Mouse (Mus musculus) hindbrain, embryonic 11.5 days (tissue): ENCODE data around the gene Mat2a. TPM values are rescaled to one million over a fixed set of nuclear protein-coding genes. Genes with fewer than 3 reads are reported as not detected.

Source experiments
- ATAC-seq: fragments of 200-750 bp; cut with Nextera tagmentation; 2 replicates; pipeline ENCODE4 v1.8.0; 2017; ENCODE audit warnings: mild to moderate bottlenecking, moderate TSS enrichment, moderate library complexity; ENCODE audit not compliant: low FRiP score
- DNase-seq: peaks from one replicate; pipeline ENCODE4 v3.0.0-alpha.2; 2015; ENCODE audit warnings: low spot score
- H3K27ac ChIP-seq: fragments of 300-500 bp; sonication (generic); 2 replicates; pipeline ENCODE4 v1.5.1; 2014; ENCODE audit warnings: mild to moderate bottlenecking, low read depth, low read length
- H3K27me3 ChIP-seq: fragments of 300-500 bp; sonication (generic); 2 replicates; pipeline ENCODE4 v1.6.1; 2014; ENCODE audit warnings: mild to moderate bottlenecking, low read length, moderate library complexity, mixed read lengths; ENCODE audit not compliant: control insufficient read depth, insufficient read depth
- H3K36me3 ChIP-seq: fragments of 300-500 bp; sonication (generic); 2 replicates; pipeline ENCODE4 v1.6.1; 2014; ENCODE audit warnings: mild to moderate bottlenecking, low read length, moderate library complexity, mixed read lengths; ENCODE audit not compliant: control insufficient read depth, insufficient read depth
- H3K4me1 ChIP-seq: fragments of 300-500 bp; sonication (generic); replicated peaks from 2 replicates; pipeline ENCODE4 v1.6.1; 2014; ENCODE audit warnings: low read length, mixed read lengths; ENCODE audit not compliant: control insufficient read depth, insufficient read depth
- H3K4me2 ChIP-seq: fragments of 300-500 bp; sonication (generic); replicated peaks from 2 replicates; pipeline ENCODE4 v1.6.1; 2014; ENCODE audit warnings: mild to moderate bottlenecking, low read depth, low read length
- H3K4me3 ChIP-seq: fragments of 300-500 bp; sonication (generic); 2 replicates; pipeline ENCODE4 v1.5.1; 2014; ENCODE audit warnings: low read depth, low read length
- H3K9ac ChIP-seq: fragments of 300-500 bp; sonication (generic); 2 replicates; pipeline ENCODE4 v1.6.1; 2014; ENCODE audit warnings: low read depth, low read length
- H3K9me3 ChIP-seq: fragments of 300-500 bp; sonication (generic); 2 replicates; pipeline ENCODE4 v1.6.1; 2016; ENCODE audit warnings: low read length; ENCODE audit not compliant: control insufficient read depth
- WGBS: fragments of 180-500 bp; shearing (Covaris S2); extraction: QIAGEN DNeasy Blood & Tissue Kit; methylation state at CpG from one replicate; pipeline ENCODE4 v1.1.7; 2014; 5-methylcytosine and 5-hydroxymethylcytosine counted together
- polyA plus RNA-seq: library from polyadenylated mRNA; unstranded; fragments of >200 nt; fragmentation: Nextera tagmentation; extraction: Ambion mirVana; gene quantifications from 2 replicates; pipeline ENCODE4 v1.2.1, GENCODE M21; 2014

The Mat2a gene
- polyA plus RNA-seq, 1 experiment from 2014 or later, result 409 TPM

DNA sequence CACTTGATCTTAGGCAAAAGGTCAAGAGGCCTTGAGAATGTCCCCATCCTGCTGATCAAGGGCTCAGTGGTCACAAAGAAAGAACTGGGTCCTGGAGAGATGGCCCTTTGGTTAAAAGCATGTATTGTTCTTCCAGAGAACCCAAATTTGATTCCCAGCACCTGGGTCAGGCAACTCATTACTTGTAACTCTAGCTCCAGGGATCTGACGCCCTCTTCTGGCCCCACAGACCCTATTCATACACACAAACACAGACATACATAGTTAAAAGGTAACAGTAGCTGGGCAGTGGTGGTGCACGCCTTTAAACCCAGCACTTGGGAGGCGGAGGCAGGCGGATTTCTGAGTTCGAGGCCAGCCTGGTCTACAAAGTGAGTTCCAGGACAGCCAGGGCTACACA lies 47.0 kb downstream of the Mat2a start:
- Histone ChIP-seq H3K9me3 (no peaks in the 10 kb centered on the region), H3K4me1 (peaks cover 3% of the 10 kb centered on the region; the same call in 1 of the 2 replicates), H3K4me3 (no peak overlapping the region), H3K4me2 (no peak overlapping the region), H3K9ac (no peak overlapping the region), H3K27me3 (peaks cover 7% of the 10 kb centered on the region; the same call in 1 of the 2 replicates), H3K27ac (no peak overlapping the region), H3K36me3 (no peaks in the 10 kb centered on the region)
- 88% methylated on average over 5 of the region's 5 CpGs for WGBS
- ATAC-seq (no peak), DNase-seq (no peak)

DNA sequence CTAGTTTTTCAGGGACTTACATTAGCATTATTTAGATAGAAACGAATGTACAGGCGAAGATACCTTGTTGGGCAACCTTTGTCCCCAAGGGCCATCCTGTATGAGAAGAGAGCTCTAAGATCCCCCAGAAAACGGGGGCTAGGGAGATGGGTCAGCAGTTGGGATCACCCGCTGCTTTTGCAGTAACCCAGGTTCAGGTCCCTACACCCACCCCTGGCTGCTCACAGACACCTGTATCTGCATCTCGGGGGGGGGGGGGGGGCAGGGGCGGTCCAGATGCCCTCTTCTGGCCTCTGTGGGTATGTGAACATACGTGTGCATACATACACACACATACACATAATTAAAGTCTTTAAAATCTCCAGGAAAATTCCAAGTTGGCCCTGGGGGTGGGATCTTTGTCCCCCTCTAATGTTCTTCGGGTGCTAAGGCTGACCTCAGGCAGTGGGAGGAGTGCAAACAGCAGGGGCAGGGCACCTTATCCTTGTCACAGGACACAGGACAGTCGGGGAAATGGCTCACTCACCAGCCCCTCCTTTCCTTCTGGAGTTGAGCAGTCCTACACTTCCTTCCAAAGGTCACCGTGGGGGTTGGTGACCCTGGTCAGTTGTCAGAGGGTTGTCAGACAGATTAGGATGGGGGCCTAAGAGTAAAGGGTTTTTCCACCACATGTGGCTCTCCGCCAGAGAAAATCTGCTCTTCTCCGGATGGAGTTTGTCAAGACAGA lies 48.4 kb downstream of the Mat2a start:
- no peaks in the 10 kb centered on the region for H3K36me3 ChIP-seq
- peak overlapping the region; percentile 34 for H3K4me3 ChIP-seq
- H3K9me3 ChIP-seq, result no peaks in the 10 kb centered on the region
- no peak overlapping the region for H3K27ac ChIP-seq
- ATAC-seq, result no peak; the same call in 1 of the 2 replicates
- H3K4me2 ChIP-seq, result peak overlapping the region; percentile 49
- H3K9ac ChIP-seq, result peak overlapping the region; percentile 65; the same call in 1 of the 2 replicates
- peaks cover 3% of the 10 kb centered on the region; the same call in 1 of the 2 replicates for H3K4me1 ChIP-seq
- H3K27me3 ChIP-seq, result peaks cover 7% of the 10 kb centered on the region; the same call in 1 of the 2 replicates
- peak; percentile 21 for DNase-seq
- WGBS, result 16% methylated on average over 12 of the region's 12 CpGs

DNA sequence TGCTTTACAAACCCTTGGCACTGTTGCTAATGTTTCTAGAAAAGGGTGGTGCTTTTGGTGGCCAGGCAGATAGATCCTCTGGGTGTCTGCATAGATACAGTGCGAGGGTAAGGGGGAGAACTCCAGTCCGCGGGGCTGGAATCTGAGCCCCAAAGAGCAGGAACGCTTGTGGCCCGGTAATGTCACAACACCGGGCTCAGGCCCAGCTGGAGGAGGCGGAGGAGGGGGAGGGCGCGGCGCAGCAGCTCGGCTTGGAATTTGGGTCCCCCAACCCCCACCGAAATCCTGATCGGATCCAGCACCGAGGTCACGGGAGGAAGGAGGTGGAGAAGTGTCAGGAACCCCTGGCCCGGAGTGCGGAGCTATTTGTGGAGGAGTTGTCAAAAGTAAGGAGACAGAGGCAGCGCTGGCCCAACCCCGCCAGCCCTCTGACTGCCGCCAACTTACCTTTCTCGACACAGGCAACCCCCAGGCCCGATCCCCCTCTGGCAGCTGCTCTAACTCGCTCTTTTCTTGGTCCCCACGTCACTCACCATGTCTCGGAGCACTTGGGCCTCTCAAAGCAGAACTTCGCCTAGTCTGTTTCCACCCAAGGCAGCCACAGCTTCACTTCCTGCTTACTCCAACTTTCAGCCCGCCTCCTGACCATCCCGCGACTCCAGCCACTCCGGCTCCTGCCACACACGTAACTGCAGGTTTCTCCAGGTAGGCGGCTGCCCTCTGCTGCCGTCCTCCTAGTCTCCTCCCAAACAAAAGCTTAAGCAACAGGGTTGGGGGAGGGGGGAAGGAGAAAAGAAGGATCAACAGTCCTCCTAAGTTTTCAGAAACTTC lies 49.2 kb downstream of the Mat2a start, which contains the start of gene Vamp8:
TSS of gene Vamp8 (minus strand) at position 763 of the 831 bp plus-strand sequence.
- no peaks in the 10 kb centered on the region for H3K36me3 ChIP-seq
- H3K27me3 ChIP-seq, result peaks cover 7% of the 10 kb centered on the region; the same call in 1 of the 2 replicates
- DNase-seq (peak; percentile 58), ATAC-seq (peak; percentile 22; the same call in 1 of the 2 replicates)
- H3K9ac ChIP-seq, result peak within 1 kb of the TSS; percentile 65
- no peak within 1 kb of the TSS for H3K27ac ChIP-seq
- H3K4me1 ChIP-seq, result peaks cover 3% of the 10 kb centered on the region; the same call in 1 of the 2 replicates
- H3K4me2 ChIP-seq, result peak within 1 kb of the TSS; percentile 49
- H3K4me3 ChIP-seq, result peak within 1 kb of the TSS; percentile 34
- WGBS, result 2% methylated on average over 33 of the region's 33 CpGs
- no peaks in the 10 kb centered on the region for H3K9me3 ChIP-seq

DNA sequence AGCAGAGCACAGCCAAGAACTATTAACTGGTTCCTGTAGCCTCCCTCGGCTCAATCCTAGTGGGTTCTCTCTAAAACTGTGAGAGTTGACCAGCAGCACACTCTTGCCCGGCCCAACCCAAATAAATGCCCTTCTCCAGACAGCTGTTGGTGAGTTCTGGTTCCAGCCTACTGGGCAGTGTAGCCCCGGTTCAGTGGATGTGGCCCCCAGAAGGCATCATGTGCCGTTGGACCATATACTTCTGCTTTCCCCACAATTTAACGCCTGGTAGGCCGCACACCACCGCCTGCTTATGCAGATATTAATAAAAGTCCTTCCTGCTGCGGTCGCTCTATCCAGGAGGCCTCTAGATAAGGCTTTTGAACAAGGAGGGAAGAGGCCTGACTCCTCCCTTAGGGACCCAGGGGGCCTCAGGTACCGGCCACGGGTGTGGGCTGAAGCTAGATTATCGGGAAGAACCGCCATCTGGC lies 49.9 kb downstream of the Mat2a start:
- Histone ChIP-seq H3K4me3 (peak overlapping the region; percentile 34; the same call in 1 of the 2 replicates), H3K27ac (no peak overlapping the region), H3K27me3 (peaks cover 7% of the 10 kb centered on the region; the same call in 1 of the 2 replicates), H3K9ac (no peak overlapping the region; the same call in 1 of the 2 replicates), H3K36me3 (no peaks in the 10 kb centered on the region), H3K4me2 (peak overlapping the region; percentile 49), H3K4me1 (peaks cover 3% of the 10 kb centered on the region; the same call in 1 of the 2 replicates), H3K9me3 (no peaks in the 10 kb centered on the region)
- peak; percentile 14; the same call in 1 of the 2 replicates for ATAC-seq
- WGBS, result 35% methylated on average over 13 of the region's 13 CpGs
- DNase-seq, result no peak

DNA sequence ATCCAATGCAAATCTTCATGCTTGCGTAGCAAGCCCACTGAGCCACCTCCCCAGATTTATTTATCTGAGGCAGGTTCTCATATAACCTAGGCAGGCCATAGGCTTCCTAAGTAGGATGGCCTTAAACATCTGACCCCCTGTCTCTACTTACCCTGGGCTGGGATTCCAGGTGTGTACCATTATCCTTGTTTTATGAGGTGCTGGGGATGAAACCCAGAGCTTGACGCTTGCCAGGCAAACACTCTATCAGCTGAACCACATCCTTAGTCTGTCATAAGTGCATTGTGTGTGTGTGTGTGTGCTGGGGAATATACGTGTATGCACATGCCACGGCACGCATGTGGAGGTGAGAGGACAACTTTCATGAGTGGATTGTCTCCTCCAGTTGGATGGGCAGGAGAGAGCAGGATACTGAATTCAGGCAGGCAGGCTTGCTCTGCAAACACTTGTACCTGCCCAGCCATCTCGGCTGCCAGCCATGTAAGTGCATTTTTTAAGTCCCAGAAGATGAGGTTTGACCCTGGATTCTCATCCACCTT lies 50.5 kb downstream of the Mat2a start:
- Histone ChIP-seq H3K9ac (no peak overlapping the region), H3K36me3 (no peaks in the 10 kb centered on the region), H3K27me3 (peaks cover 7% of the 10 kb centered on the region; the same call in 1 of the 2 replicates), H3K4me2 (no peak overlapping the region), H3K4me3 (no peak overlapping the region), H3K4me1 (peaks cover 3% of the 10 kb centered on the region; the same call in 1 of the 2 replicates), H3K27ac (no peak overlapping the region), H3K9me3 (no peaks in the 10 kb centered on the region)
- no peak for DNase-seq
- ATAC-seq, result no peak
- WGBS, result 91% methylated on average over 6 of the region's 6 CpGs

DNA sequence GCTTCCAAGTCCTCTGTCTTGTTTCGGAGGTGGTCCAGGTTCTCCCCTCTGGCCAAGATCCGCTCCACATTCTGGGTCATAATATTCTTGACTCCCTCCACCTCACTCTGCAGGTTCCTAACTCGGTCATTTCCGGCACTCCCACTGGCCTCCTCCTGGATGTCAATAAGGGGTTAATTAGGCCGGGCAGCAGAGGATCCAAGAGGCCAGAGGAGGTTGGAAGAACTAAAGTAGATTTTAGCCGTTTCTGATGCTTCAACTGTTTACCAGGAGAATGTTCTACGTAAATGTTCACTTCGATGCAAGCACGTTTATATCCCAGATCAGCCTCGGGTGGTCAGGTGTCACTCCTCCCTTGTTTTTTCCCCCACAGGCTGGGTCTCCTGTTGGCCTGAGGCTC lies 51.1 kb downstream of the Mat2a start:
- Histone ChIP-seq H3K9me3 (no peaks in the 10 kb centered on the region), H3K9ac (no peak overlapping the region), H3K4me3 (no peak overlapping the region), H3K4me1 (peaks cover 3% of the 10 kb centered on the region; the same call in 1 of the 2 replicates), H3K27me3 (peaks cover 7% of the 10 kb centered on the region; the same call in 1 of the 2 replicates), H3K4me2 (no peak overlapping the region), H3K36me3 (no peaks in the 10 kb centered on the region), H3K27ac (no peak overlapping the region)
- 76% methylated on average over 10 of the region's 10 CpGs for WGBS
- DNase-seq (no peak), ATAC-seq (no peak)

DNA sequence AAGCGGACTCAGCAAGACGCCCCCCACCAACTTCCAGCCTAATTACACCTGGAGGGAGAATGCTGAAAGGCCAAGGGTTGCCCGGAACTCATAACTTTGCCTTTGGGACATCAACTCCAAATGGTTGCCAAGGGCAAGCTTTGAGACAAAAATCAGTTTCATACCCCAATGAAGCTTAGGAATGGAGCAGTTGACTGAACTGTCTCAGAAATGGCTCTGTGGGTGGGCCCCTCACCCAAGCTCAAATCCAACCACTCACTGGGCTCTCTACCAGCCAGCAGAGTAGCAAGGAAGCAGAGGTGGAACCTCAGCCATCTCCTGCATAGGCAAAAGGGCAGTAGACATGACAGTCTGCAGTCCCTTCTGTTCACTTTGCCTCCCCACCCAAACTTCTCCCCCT lies 51.5 kb downstream of the Mat2a start:
- WGBS, result 75% methylated on average over 3 of the region's 3 CpGs
- H3K4me3 ChIP-seq, result no peak overlapping the region
- H3K36me3 ChIP-seq, result no peaks in the 10 kb centered on the region
- H3K4me2 ChIP-seq, result no peak overlapping the region
- H3K9me3 ChIP-seq, result no peaks in the 10 kb centered on the region
- no peak overlapping the region for H3K9ac ChIP-seq
- H3K4me1 ChIP-seq, result peaks cover 3% of the 10 kb centered on the region; the same call in 1 of the 2 replicates
- DNase-seq, result no peak
- no peak overlapping the region for H3K27ac ChIP-seq
- ATAC-seq, result no peak
- peaks cover 7% of the 10 kb centered on the region; the same call in 1 of the 2 replicates for H3K27me3 ChIP-seq

DNA sequence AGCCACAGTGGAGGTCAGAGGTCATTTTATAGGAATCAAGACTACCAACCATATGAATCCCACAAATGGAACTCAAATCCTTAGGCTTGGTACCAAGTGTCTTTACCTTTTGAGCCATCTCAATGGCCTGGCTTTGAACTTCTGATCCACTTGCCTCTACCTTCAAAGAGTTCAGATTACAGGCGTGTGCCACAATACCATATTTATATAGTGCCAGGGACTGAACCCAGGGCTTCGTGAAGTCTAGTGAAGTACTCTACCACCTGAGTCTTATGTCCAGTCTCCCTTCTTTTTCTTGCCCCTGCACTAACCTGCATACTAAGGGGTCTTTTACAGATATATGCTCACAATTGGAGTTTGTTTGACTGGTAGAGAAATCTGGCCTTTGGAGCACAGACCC lies 52.8 kb downstream of the Mat2a start:
- Histone ChIP-seq H3K27ac (no peak overlapping the region), H3K9me3 (no peaks in the 10 kb centered on the region), H3K36me3 (no peaks in the 10 kb centered on the region), H3K27me3 (peaks cover 7% of the 10 kb centered on the region; the same call in 1 of the 2 replicates), H3K4me1 (peaks cover 3% of the 10 kb centered on the region; the same call in 1 of the 2 replicates), H3K4me2 (no peak overlapping the region), H3K4me3 (no peak overlapping the region), H3K9ac (no peak overlapping the region)
- WGBS, result 95% methylated on average over 2 of the region's 2 CpGs
- DNase-seq, result no peak
- no peak for ATAC-seq
